Comparison of ENCODE assay signal across 14 mouse cellular contexts in the genomic region with DNA sequence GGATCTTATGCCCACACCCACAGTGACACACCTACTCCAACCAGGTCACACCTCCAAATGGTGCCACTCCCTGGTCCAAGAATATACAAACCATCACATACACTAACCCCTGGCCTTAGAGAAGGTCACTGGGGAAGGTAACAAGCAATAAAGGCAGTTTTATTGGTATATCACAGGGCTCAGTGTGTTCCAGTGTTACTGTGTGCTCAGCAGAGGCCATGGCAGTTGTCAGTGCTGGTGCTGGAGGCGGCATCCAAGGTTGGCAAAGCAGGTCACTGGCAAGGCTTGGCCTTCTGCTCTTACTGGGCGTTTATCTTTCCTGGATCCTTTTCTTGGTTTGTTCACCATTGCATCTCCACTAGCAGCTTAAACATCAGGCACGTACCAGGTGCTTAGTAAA.
DNase-seq lines count a peak whose midpoint lies in the region; ATAC-seq and TF ChIP-seq lines count a peak whose summit lies in the region.
"Had no signal": no experiment of that assay in that cellular context is flagged by ENCODE, and none has a peak within 500 bp of the region (broad histone marks: within the 10 kb centered on the region; RNA-seq: fewer than 3 reads in every experiment).

No protein-coding gene starts in this region.

- H3K36me3 ChIP-seq in heart, embryonic 10.5 days = peaks cover 14% of the 10 kb centered on the region
- peaks cover 3% of the 10 kb centered on the region; the same call in 1 of the 2 replicates for H3K36me3 ChIP-seq in heart, embryonic 11.5 days (ENCODE audit: control insufficient read depth, insufficient read depth, low read length)
- H3K36me3 ChIP-seq in intestine, postnatal 0 days (ENCODE audit: control insufficient read depth, insufficient read depth) = peaks cover 10% of the 10 kb centered on the region; the same call in 1 of the 2 replicates

- DNase-seq in heart, embryonic 10.5 days (ENCODE audit: low spot score) = no peak
- DNase-seq in left cerebral cortex, adult 2 months (ENCODE audit: extremely low spot score in 1 of 2, low spot score in 2 of 2) = no peak
- DNase-seq in left cerebral cortex, postnatal 36 days (ENCODE audit: low spot score in 2 of 2) = no peak
- DNase-seq in c-Kit-positive CD71-positive TER-119-positive erythroid progenitor cells, embryonic 14.5 days (ENCODE audit: low spot score) = no peak
- no peak for DNase-seq in frontal cortex, postnatal 25 days (ENCODE audit: low spot score in 2 of 2)
- DNase-seq: adrenal gland, adult 8-10 months; cerebellum, adult 11-12 months; forebrain, postnatal 0 days; kidney, adult 18-20 months had no signal

- no peak for ATAC-seq in heart, embryonic 11.5 days (replicated peaks; ENCODE audit: insufficient number of reproducible peaks, low FRiP score, low TSS enrichment)
- ATAC-seq in intestine, postnatal 0 days = peak; percentile 46; the same call in 1 of the 2 replicates
- ATAC-seq: forebrain, embryonic 13.5 days had no signal

- H3K4me3 ChIP-seq in heart, embryonic 10.5 days = no peak overlapping the region
- H3K4me3 ChIP-seq in heart, embryonic 11.5 days (ENCODE audit: low read depth, low read length) = no peak overlapping the region
- H3K4me3 ChIP-seq in left cerebral cortex, adult 2 months = no peak overlapping the region
- no peak overlapping the region for H3K4me3 ChIP-seq in intestine, postnatal 0 days (ENCODE audit: low read depth, low read length)
- H3K4me3 ChIP-seq: embryonic facial prominence, embryonic 10.5 days; forebrain, embryonic 13.5 days; hindbrain, embryonic 13.5 days had no signal

- H3K27ac ChIP-seq in heart, embryonic 10.5 days = 0 out of 2 replicates have a peak overlapping the region, but pooled peaks have one; percentile 42
- H3K27ac ChIP-seq in heart, embryonic 11.5 days (ENCODE audit: low read depth, low read length) = no peak overlapping the region
- H3K27ac ChIP-seq in left cerebral cortex, adult 2 months = peak overlapping the region; percentile 21; the same call in 1 of the 2 replicates
- H3K27ac ChIP-seq in intestine, postnatal 0 days (ENCODE audit: low read depth, low read length) = no peak overlapping the region
- H3K27ac ChIP-seq: embryonic facial prominence, embryonic 10.5 days; forebrain, embryonic 13.5 days; hindbrain, embryonic 13.5 days had no signal

- no peak for TF ChIP-seq CTCF in left cerebral cortex, adult 2 months (IDR thresholded peaks at IDR 0.05)
- no peak for TF ChIP-seq CTCF in intestine, postnatal 0 days (IDR thresholded peaks at IDR 0.05; ENCODE audit: low read depth)

- H3K9me3 ChIP-seq in heart, embryonic 10.5 days = no peaks in the 10 kb centered on the region
- no peaks in the 10 kb centered on the region for H3K9me3 ChIP-seq in heart, embryonic 11.5 days (replicated peaks; ENCODE audit: control insufficient read depth, low read length)
- no peaks in the 10 kb centered on the region for H3K9me3 ChIP-seq in intestine, postnatal 0 days (ENCODE audit: control insufficient read depth)
- H3K9me3 ChIP-seq: forebrain, embryonic 13.5 days; hindbrain, embryonic 13.5 days had no signal

- no peaks in the 10 kb centered on the region for H3K27me3 ChIP-seq in heart, embryonic 10.5 days (ENCODE audit: insufficient read depth, poor library complexity, severe bottlenecking)
- no peaks in the 10 kb centered on the region for H3K27me3 ChIP-seq in heart, embryonic 11.5 days (ENCODE audit: control insufficient read depth, insufficient read depth, low read length)
- H3K27me3 ChIP-seq in intestine, postnatal 0 days (replicated peaks; ENCODE audit: control insufficient read depth, insufficient read depth, low read length) = no peaks in the 10 kb centered on the region
- H3K27me3 ChIP-seq: forebrain, embryonic 13.5 days; hindbrain, embryonic 13.5 days had no signal

- no peak overlapping the region for H3K4me2 ChIP-seq in heart, embryonic 11.5 days
- H3K4me2 ChIP-seq in intestine, postnatal 0 days (replicated peaks; ENCODE audit: low read depth) = no peak overlapping the region
- H3K4me2 ChIP-seq: forebrain, embryonic 13.5 days; hindbrain, embryonic 13.5 days had no signal

- intact Hi-C loops in left cerebral cortex, adult 2 months (cut with DNase I) = loop anchor here (2.0 to 5.0 kb wide), 2 partner anchors 24 to 53 kb away; no protein-coding TSS in a partner anchor
- intact Hi-C loops in left cerebral cortex, postnatal 36 days (cut with DNase I) = loop anchor here (10.0 kb wide), 1 partner anchor 50 kb away; no protein-coding TSS in a partner anchor

- 75% methylated on average over 3 of the region's 3 CpGs for WGBS in heart, embryonic 10.5 days
- WGBS in heart, embryonic 11.5 days (ENCODE audit: insufficient replicate concordance) = 85% methylated on average over 3 of the region's 3 CpGs
- WGBS in intestine, postnatal 0 days = 63% methylated on average over 3 of the region's 3 CpGs

- peaks cover 58% of the 10 kb centered on the region for H3K4me1 ChIP-seq in heart, embryonic 10.5 days
- peaks cover 31% of the 10 kb centered on the region for H3K4me1 ChIP-seq in heart, embryonic 11.5 days (ENCODE audit: control insufficient read depth, insufficient read depth, low read length)
- no peaks in the 10 kb centered on the region; the same call in 1 of the 2 replicates for H3K4me1 ChIP-seq in intestine, postnatal 0 days (replicated peaks; ENCODE audit: control insufficient read depth, insufficient read depth, low read length)

- no peak overlapping the region for H3K9ac ChIP-seq in heart, embryonic 11.5 days (ENCODE audit: low read depth, low read length)
- H3K9ac ChIP-seq in intestine, postnatal 0 days (ENCODE audit: low read depth, low read length) = no peak overlapping the region
- H3K9ac ChIP-seq: forebrain, embryonic 13.5 days; forebrain, postnatal 0 days; hindbrain, embryonic 13.5 days had no signal

Comparison
In these comparisons a context has a peak if more than half of its experiments do, and no peak if none do; other contexts are left out.
1. H3K27ac ChIP-seq: peak in heart, embryonic 10.5 days (single experiment) and left cerebral cortex, adult 2 months (single experiment); none in heart, embryonic 11.5 days (single experiment) and intestine, postnatal 0 days (single experiment).